ENCODE assay signal across 8 mouse cellular contexts in genomic region chr2:136002118-136002517, GRCm38 (mm10). TPM values are rescaled to one million over a fixed set of nuclear protein-coding genes. Genes with fewer than 3 reads are reported as not detected.
A peak's percentile ranks its signal among the peaks of the same experiment; 100 is the strongest.
DNase-seq lines count a peak whose midpoint lies in the region; ATAC-seq and TF ChIP-seq lines count a peak whose summit lies in the region.
"Had no signal": no experiment of that assay in that cellular context is flagged by ENCODE, and none has a peak within 500 bp of the region (broad histone marks: within the 10 kb centered on the region; RNA-seq: fewer than 3 reads in every experiment).

No protein-coding gene starts in this region.

- no peaks in the 10 kb centered on the region for H3K4me1 ChIP-seq in liver, adult 2 months (ENCODE audit: control insufficient read depth, insufficient read depth, low read length)
- H3K4me1 ChIP-seq in forebrain, embryonic 16.5 days (replicated peaks; ENCODE audit: control insufficient read depth, insufficient read depth, low read length) = peaks cover 9% of the 10 kb centered on the region
- peaks cover 14% of the 10 kb centered on the region for H3K4me1 ChIP-seq in neural tube, embryonic 15.5 days

- no peaks in the 10 kb centered on the region for H3K9me3 ChIP-seq in forebrain, embryonic 16.5 days (ENCODE audit: control insufficient read depth, low read length)
- no peaks in the 10 kb centered on the region for H3K9me3 ChIP-seq in neural tube, embryonic 15.5 days (replicated peaks)

- ATAC-seq in forebrain, embryonic 16.5 days = 0 out of 2 replicates have a peak, but pooled peaks have one; percentile 44
- ATAC-seq in neural tube, embryonic 15.5 days (ENCODE audit: low FRiP score) = peak; percentile 61

- H3K4me2 ChIP-seq in forebrain, embryonic 16.5 days (ENCODE audit: low read length) = no peak overlapping the region
- H3K4me2 ChIP-seq in neural tube, embryonic 15.5 days = 0 out of 2 replicates have a peak overlapping the region, but pooled peaks have one; percentile 11

- no peak overlapping the region for H3K4me3 ChIP-seq in liver, adult 2 months (ENCODE audit: insufficient read depth, low read depth, low read length)
- H3K4me3 ChIP-seq in forebrain, embryonic 16.5 days (replicated peaks; ENCODE audit: low read length) = no peak overlapping the region
- no peak overlapping the region for H3K4me3 ChIP-seq in neural tube, embryonic 15.5 days (replicated peaks)

- no peak for DNase-seq in liver, adult 2 months (ENCODE audit: extremely low read depth, low read depth, low spot score)
- no peak for DNase-seq in liver
- peak; percentile 63 for DNase-seq in cerebellum, adult 9-10 months
- no peak for DNase-seq in ovary, postnatal 36 days (ENCODE audit: low spot score)
- no peak for DNase-seq in gastrocnemius, postnatal 10 days

- H3K9ac ChIP-seq in liver, adult 2 months (ENCODE audit: low read depth, low read length) = no peak overlapping the region
- no peak overlapping the region for H3K9ac ChIP-seq in forebrain, embryonic 16.5 days (replicated peaks; ENCODE audit: low read depth, low read length)
- no peak overlapping the region for H3K9ac ChIP-seq in neural tube, embryonic 15.5 days (replicated peaks)

- peak; percentile 25; the same call in 1 of the 2 replicates for TF ChIP-seq CTCF in liver, adult 2 months (IDR thresholded peaks at IDR 0.05; ENCODE audit: low read depth, low read length)

- no peak overlapping the region for H3K27ac ChIP-seq in liver, adult 2 months (replicated peaks; ENCODE audit: insufficient read depth, low read depth, low read length)
- no peak overlapping the region for H3K27ac ChIP-seq in forebrain, embryonic 16.5 days (ENCODE audit: low read length)
- no peak overlapping the region for H3K27ac ChIP-seq in neural tube, embryonic 15.5 days (replicated peaks)

- H3K36me3 ChIP-seq in liver, adult 2 months (ENCODE audit: control insufficient read depth, insufficient read depth, low read length) = no peaks in the 10 kb centered on the region
- H3K36me3 ChIP-seq in forebrain, embryonic 16.5 days (ENCODE audit: control insufficient read depth, insufficient read depth) = no peaks in the 10 kb centered on the region
- no peaks in the 10 kb centered on the region; the same call in 1 of the 2 replicates for H3K36me3 ChIP-seq in neural tube, embryonic 15.5 days

- no peaks in the 10 kb centered on the region for H3K27me3 ChIP-seq in liver, adult 2 months (ENCODE audit: control insufficient read depth, insufficient read depth, low read length)
- H3K27me3 ChIP-seq in forebrain, embryonic 16.5 days (replicated peaks; ENCODE audit: control insufficient read depth, insufficient read depth, low read length) = no peaks in the 10 kb centered on the region
- no peaks in the 10 kb centered on the region for H3K27me3 ChIP-seq in neural tube, embryonic 15.5 days (replicated peaks)

- WGBS in liver, adult 2 months = 51% methylated on average over 7 of the region's 7 CpGs
- WGBS in forebrain, embryonic 16.5 days = 53% methylated on average over 7 of the region's 7 CpGs
- 47% methylated on average over 7 of the region's 7 CpGs for WGBS in neural tube, embryonic 15.5 days

- TF ChIP-seq POLR2A in liver, adult 2 months (IDR thresholded peaks at IDR 0.05; ENCODE audit: extremely low read depth, insufficient read depth, low read length) = no peak

- no peaks in the 10 kb centered on the region for H3K79me2 ChIP-seq in liver, adult 2 months (ENCODE audit: control insufficient read depth, insufficient read depth, low read length)

RNA-seq across cellular contexts. Expression of gene Lamp5, which starts 49.9 kb away (rescaled TPM):
- total RNA-seq in liver, adult 2 months (2014; rRNA removed) = 0.07 TPM in 1 of 2 replicates, not detected in the other
- polyA plus RNA-seq in liver, adult 2 months (2012; rRNA removed) = not detected in 2 replicates
- 0.97 and 1.4 TPM in 2 replicates for polyA plus RNA-seq in forebrain, embryonic 16.5 days (2015; fragmentation: Nextera tagmentation; extraction: Ambion mirVana)
- 254 and 315 TPM in 2 replicates for polyA plus RNA-seq in neural tube, embryonic 15.5 days (2015; fragmentation: Nextera tagmentation; extraction: Ambion mirVana)
- not detected for total RNA-seq in gastrocnemius, postnatal 10 days (2021)
- total RNA-seq: neutrophil, adult 5-6 weeks had no signal

Comparison
In these comparisons a context has a peak if more than half of its experiments do, and no peak if none do; other contexts are left out.
1. RNA of gene Lamp5, which starts 49.9 kb away (polyA plus RNA-seq): 254 to 315 TPM in neural tube, embryonic 15.5 days; 0.97 to 1.4 TPM in forebrain, embryonic 16.5 days and not detected in liver, adult 2 months; every median in the first group is over 100 times any median in the second.